Mouse (Mus musculus) mouse trophoblast stem cell (cell line): ENCODE measurements around the gene Rwdd4a.

Experiments
- in situ Hi-C, 2 experiments: fragments of 300-500 bp; cut with MseI, MboI; formaldehyde crosslinking; loops; 2 replicates in 1 of 2; 3 replicates in 1 of 2; pipeline ENCODE4 v1.15.1; 2025

Rwdd4a gene

GRCm38 (mm10) chr8:47581454-47581853 is 48.0 kb downstream of the Rwdd4a start:
- in situ Hi-C loops: no loop called here

DNA sequence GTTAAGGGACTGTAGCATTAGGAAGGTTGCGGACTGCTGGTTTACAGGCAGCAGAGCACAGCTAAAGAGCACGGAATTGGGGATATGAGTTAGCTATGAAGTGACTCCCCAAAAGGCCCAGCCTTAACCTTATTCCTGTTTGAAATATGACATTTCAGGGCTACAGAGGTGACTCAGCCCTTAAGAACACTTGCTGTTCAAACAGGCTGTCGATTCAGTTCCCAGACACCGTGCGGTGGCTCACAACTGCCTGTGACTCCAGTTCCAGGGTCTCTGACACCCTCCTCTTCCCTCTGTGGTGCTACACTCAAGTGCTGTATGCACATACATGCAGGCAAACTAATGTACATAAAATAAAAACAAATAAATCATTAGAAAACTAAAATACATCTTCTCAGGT is 55.2 kb downstream of the Rwdd4a start:
- in situ Hi-C loops: no loop called here

GRCm38 (mm10) chr8:47590400-47590799 is 56.9 kb downstream of the Rwdd4a start:
- in situ Hi-C loops: no loop called here

DNA sequence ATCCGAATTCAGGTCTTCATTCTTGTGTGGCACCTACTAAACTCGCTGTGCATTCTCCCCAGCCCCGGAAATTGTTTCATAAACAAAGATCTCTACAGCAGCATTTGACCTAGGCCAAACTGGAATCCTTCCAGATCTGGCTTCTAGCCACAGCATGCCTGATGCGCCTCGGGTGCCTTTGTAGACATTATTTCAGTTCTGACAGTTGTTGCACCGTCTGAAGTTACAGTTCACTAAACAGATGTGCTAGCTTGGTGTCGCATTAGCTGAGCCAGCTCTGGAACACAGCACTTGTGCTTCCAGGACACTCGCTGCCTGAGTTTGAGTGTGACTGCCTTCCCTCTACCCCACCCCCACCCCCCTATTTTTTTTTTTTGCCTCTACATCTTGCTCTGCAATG is 67.2 kb downstream of the Rwdd4a start:
- in situ Hi-C loops: no loop called here
